Mouse (Mus musculus) kidney, adult 18-20 months (tissue): ENCODE measurements around the gene Lurap1.

ENCODE experiments used
- DNase-seq: peaks from one replicate; pipeline ENCODE4 v3.0.0; 2021

Lurap1 gene

DNA sequence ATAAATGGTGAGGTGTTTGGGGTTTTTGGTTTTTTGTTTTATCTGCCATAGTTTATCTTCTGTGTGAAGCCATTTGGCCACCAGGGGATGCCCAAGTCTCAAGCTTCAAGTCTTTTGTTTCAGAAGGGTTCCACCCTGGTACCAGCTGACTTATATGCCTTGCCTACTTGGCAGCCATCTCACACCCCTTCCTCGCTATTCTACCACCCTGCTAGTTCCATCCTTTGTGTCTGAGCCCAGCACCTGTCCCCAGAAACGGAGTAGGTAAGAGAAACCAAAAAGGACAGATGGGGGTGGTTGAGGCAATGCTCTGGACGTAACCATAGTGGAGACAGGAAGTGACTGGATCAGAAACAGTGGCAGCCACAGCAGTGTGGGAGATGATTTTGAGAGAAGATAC is 8.8 kb upstream of the Lurap1 start:
- peak; percentile 2 for DNase-seq

DNA sequence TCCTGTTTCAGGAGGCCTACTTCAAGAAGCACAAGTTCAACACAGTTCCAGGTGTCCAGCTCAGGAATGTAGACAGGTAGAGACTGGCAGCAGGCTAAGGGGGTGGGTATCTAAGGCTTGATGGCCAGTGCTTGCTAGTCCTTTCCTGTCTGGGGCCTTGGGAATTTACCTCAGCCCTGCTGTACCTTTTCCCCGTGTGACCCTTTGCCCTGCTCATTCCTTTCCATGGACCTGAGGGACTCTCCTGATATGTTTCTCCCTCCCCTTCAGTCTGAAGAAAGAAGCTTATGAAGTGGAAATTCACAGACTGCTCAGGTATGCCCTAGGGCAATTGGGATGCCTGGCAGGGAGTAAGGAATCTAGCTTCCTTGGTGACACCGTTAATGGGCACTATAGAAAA is 6.7 kb upstream of the Lurap1 start:
- DNase-seq, result peak; percentile 47

DNA sequence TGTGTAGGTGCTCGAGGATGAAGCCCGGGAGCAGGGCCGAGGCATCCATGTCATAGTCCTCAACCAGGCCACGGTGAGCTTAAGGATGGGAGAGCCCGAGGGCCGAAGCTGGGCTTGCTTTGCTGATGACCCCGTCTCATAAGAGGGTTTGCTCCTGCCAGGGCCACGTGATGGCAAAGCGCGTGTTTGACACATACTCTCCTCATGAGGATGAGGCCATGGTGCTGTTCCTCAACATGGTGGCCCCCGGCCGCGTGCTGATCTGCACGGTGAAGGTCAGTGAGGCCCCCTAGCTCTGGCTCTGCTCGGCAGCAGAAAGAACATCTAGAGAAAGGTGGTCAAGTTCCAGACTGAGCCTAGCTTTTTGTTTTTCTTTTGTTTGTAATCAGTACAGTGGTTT is 1.6 kb upstream of the Lurap1 start:
- no peak for DNase-seq

DNA sequence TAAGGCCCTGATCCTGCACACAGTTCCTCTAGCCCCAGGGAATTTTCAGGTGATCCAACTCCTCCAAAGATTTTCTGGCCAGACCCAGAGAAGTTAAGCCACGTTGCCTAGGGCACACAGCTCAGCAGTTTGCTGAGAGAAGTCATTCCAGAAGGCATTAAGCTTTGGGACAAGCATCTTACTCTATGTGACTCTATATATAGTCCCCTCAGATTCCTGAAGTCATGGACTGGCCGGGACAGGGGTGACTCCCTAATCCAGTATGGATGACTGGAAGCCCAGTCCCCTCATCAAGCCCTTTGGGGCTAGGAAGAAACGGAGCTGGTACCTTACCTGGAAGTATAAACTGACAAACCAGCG is 296 bp downstream of the Lurap1 start:
- no peak for DNase-seq

DNA sequence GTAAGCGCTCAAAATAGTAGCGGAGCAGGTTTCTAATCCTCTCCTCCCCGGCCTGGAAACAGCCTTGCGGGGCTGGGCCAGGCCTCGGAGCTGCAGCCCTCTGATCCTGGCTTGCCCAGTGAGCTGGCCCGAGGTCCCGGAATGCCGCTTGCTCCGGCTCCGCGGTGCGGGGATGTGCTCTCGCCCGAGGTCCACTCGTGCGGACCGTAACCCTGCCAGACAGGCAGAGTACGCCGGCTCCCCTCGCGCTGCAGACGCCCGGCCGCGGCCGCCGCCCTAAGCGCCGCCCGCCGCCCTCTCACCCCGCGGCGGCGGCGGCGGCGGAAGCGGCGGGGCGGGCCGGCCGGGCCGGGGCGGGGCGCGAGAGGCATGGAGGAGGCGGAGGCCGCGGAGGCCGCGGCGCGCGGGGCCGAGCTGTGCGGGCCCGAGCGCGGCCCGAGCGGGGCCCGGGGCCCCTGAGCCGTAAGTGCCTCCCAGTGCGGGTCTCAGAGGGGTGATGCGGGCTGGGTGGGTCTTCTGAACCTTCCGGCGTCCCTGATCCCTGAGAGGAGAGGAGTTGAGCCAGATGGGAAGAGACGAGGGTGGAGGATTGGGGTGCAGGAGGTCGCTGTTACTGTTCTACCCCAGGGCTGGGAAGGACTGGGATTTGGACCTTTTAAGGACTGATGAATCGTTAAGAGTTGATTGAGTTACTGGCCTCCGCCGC is 829 bp downstream of the Lurap1 start:
- DNase-seq, result peak; percentile 77

DNA sequence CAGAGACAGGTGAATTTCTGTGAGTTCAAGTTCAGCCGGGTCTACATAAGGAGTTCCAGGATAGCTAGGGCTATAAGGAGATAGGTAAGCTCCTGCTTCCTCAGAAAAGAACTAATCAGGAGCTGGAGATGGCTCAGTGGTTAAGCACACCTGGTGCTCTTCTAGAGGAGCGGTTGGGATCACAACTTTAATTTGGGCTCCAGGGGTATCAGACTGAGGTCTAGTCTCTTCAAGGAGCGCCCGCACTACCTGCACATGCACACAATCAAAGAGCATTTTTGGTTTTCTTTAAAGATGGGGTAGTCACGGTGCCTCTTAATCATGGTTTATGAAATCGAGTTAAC is 1.4 kb downstream of the Lurap1 start:
- no peak for DNase-seq

- DNase-seq, result peak; percentile 82
These were observed 7.0 kb downstream of the Lurap1 start for GRCm38 (mm10) chr4:116143891-116144717.

- peak; percentile 59 for DNase-seq
These were observed 7.8 kb downstream of the Lurap1 start for GRCm38 (mm10) chr4:116143317-116143811.

DNA sequence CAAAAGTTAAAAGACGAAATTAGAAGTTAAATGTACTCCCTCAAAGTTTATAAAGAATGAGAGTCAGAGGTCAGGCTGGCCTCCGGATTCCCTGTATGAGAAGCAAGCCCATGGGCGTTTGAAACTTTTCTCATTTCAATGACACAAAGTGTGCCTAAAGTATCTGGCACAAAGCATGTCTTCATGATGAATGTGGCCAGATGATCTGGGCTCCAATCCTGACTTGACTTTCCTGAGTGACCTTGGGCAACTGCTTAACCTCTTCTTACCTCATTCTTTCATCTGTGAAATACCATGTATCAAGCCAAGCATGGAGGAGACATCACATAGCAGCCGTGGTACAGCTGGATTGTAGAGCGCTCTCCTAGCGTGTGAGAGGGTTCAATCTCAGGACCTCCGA is 8.9 kb downstream of the Lurap1 start:
- no peak for DNase-seq

DNA sequence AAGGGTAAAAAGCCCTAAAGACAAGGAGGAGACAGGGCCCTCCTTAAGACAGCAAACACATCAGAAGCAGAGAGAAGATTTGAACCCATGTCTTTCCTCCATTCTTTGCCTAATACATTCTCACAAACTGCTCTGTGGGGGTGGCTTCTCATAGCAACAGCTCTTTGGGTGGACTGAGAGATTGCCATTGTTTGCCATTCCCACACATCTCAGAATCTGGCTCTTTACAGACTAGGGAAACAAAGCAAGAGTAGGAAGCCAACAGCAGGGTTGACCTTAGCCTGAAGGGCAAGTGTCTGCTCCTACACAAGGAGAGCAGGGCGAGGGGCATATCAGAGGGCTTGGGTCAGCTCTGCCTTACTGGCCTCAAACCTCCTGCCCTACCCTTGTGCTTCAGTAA is 9.4 kb downstream of the Lurap1 start:
- no peak for DNase-seq

DNA sequence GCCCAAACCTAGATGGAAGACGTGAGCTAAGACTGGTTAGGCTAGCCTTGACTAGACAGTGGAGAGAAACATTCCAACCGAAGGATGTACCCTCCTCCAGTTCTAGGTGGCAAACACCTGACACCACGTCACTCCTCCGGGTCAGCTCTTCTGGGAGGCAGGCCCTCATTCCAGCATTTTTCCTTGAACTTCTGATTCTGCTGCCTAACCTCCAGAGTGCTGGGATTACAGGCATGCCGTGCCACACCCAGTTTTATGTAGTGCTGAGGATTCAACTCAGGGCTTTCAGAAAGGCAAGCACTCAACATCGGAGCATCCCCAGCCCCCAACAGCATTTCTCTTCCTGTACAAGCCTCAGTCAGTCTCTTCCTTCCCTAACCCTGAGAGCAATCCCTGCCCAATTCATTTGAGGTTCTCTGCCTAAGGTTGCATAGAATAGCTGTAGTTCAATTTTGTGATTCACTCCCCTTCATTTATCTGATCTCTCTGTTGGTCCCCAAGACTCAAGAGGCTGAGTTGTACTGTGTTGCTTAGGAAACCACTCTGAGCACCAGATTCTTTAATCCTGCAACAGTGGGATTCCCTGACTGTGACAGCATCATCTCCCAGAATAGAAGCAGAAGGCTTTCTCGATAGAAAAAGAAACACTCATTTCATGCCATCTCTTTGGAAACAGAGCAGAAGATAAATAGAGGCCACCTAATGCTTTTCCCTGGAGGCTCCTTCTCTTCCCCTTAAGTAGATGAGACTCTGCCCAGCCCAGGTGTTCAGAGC is 10.2 kb downstream of the Lurap1 start:
- no peak for DNase-seq

DNA sequence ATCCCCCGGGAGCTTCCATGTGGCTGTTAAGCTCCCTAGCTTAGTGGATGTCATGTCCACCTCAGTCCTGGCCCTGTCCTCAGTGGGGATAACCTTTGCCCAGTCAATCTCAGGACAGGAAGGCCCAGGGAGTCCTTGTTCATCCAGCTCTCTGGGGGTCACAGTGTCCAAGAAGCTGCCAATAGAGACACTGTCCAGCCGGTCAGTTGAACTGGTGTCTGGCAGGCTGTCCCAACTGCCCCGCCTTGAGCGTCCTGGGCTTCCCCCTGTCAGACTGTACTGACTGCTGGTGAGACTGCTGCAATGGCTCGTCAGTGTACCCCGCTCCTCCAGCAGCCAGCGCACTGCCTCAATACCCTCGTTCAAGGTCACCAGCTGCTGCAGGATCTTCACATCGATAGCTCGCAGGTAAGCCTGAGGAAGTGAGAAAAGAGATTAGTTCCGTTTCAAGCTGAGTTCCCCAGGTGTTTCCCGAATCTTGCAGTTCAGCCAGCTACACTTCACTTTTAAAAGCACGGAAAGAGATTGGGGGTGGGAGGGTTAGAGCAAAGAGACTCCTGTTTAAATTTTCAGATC is 13.6 kb downstream of the Lurap1 start:
- no peak for DNase-seq

DNA sequence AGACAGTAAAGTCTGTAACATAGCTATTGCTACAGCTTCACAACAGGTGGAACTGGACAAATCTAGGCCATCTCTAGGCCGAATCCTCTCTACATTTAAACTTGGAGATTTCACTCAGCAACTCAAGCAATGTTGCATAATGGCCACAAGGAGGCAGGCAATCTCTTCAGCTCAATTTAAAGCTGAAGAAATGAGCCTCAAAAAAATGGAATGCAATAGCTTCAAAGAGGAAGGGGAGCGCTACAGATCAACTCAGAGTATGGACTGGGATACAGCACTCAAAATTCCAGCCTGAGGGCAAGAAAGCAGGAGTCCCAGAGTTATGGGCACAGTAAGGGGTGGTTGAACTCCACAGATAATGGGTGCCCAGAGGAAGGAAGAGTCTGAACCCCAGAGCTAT is 16.1 kb downstream of the Lurap1 start:
- DNase-seq, result peak; percentile 17

- DNase-seq, result no peak
These were observed 18.0 kb downstream of the Lurap1 start for GRCm38 (mm10) chr4:116133126-116133525.

- DNase-seq, result no peak
These were observed 23.2 kb downstream of the Lurap1 start for GRCm38 (mm10) chr4:116127956-116128355.

DNA sequence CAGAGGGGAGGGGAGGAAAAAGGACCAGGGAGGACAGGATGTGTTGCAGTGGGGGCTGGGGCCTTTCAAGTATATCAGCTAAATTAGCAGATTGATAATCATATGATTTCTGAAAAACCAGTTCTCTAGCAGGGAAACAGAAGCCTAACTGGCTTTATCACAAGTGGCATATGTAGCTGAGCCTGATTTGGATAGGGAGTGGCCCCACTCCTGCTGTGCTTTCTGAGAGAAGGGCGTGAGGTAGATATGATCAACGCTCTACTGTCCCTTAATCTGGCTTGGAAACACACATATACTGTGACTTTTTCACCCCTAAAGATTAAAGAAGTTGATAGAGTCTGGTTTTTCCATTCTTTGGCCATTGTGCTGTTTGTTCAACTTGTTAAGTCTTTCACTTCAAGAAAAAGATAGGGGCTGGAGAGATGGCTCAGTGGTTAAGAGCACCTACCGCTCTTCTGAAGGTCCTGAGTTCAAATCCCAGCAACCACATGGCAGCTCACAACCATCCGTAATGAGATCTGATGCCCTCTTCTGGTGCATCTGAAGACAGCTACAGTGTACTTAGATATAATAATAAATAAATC is 25.2 kb downstream of the Lurap1 start:
- no peak for DNase-seq

- peak; percentile 76 for DNase-seq
These were observed 27.3 kb downstream of the Lurap1 start, which contains the start of the genes Rad54l and Pomgnt1 for GRCm38 (mm10) chr4:116123602-116124519. TSS of gene Rad54l (minus strand) at chr4:116123690. TSS of gene Pomgnt1 (plus strand) at chr4:116123840.

DNA sequence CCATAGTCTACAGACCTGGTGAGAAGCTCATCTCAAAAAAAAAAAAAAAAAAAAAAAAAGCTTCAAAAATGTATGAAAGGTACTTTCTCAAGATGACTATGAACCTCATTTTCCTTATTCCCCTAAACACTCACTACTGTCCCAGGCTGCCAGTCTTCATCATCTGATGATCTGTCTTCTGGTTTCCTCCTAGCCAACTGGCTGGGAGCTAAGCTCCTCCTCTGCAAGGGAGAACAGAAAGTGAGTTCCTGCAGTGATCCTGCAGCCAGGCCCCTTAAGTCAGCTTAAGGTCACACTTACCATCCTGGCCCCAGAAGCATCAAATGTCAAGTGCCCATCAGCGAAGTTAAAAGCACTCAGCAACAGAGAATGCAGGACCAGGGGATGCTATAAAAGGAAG is 28.4 kb downstream of the Lurap1 start:
- DNase-seq, result no peak

DNA sequence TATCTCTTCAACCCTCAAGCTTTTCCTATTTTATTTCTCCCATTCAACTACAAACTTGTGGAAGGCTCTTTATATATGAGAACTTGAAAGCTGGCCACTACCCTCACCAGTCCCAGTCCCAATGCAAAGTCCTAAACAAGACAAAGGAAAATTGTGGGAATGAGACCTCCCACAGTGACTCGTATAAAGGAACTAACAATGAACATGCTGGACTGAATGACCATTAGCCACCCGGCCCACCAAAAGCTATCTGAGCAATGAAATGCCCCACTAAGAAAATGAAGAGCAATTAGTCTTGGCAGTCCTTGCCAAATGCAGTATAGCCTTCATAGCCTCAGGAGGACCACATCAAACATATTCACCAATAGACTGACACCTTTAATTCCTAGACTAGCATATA is 39.7 kb downstream of the Lurap1 start:
- no peak for DNase-seq

GRCm38 (mm10) chr4:116110695-116111094 is 40.4 kb downstream of the Lurap1 start:
- no peak for DNase-seq

DNA sequence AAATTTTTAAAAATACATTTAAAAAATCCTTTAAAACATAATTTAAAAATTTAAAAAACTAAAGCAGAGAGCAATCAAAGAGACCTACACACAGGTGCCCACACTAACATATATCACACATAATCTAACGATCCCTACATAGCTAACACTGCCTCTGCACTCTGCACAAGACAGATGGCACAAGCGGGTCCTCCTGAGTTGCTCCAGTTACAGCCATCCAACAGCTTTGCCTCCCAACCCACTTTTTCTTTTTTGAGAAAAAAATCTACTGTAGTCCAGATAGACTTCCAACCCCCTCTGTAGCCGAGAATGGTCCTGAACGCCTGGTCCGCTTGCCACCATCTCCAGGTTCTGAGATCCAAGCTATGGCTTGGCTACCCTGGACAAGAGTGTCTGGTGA is 45.9 kb downstream of the Lurap1 start:
- no peak for DNase-seq

- no peak for DNase-seq
These were observed 50.2 kb downstream of the Lurap1 start for GRCm38 (mm10) chr4:116100959-116101358.
